Mouse (Mus musculus): ENCODE measurements around the gene Gm49380.

Gene Gm49380

DNA sequence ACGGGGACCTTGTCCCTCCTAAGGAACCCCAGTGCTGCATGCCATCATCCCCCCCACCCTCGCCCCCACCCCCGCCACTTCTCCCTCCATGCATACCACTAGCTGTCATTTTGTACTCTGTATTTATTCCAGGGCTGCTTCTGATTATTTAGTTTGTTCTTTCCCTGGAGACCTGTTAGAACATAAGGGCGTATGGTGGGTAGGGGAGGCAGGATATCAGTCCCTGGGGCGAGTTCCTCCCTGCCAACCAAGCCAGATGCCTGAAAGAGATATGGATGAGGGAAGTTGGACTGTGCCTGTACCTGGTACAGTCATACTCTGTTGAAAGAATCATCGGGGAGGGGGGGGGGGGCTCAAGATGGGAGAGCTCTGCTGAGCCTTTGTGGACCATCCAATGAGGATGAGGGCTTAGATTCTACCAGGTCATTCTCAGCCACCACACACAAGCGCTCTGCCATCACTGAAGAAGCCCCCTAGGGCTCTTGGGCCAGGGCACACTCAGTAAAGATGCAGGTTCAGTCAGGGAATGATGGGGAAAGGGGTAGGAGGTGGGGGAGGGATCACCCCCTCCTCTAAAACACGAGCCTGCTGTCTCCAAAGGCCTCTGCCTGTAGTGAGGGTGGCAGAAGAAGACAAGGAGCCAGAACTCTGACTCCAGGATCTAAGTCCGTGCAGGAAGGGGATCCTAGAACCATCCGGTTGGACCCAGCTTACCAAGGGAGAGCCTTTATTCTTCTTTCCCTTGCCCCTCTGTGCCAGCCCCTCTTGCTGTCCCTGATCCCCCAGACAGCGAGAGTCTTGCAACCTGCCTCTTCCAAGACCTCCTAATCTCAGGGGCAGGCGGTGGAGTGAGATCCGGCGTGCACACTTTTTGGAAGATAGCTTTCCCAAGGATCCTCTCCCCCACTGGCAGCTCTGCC lies 65.5 kb downstream of the Gm49380 start:
- no peak for DNase-seq (ENCODE audit: low read depth, low spot score)

DNA sequence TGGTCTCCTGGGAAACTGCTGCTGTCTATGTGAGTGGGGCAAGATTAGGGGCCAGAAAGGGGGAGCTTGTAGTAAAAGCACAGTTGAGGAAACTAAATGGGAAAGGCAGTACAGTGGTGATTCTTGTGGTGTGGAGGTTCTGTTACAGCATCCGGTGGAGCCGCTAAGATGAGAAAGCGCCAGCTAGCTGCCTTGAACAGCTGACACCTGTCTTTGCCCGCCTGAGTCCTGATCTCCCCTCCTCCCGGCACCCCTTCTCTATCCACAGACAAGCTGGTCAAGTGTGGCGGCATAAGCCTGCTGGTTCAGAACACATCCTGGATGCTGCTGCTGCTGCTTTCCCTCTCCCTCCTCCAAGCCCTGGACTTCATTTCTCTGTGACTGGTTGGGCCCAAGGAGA lies 66.2 kb downstream of the Gm49380 start:
- DNase-seq (ENCODE audit: low read depth, low spot score) = no peak

DNA sequence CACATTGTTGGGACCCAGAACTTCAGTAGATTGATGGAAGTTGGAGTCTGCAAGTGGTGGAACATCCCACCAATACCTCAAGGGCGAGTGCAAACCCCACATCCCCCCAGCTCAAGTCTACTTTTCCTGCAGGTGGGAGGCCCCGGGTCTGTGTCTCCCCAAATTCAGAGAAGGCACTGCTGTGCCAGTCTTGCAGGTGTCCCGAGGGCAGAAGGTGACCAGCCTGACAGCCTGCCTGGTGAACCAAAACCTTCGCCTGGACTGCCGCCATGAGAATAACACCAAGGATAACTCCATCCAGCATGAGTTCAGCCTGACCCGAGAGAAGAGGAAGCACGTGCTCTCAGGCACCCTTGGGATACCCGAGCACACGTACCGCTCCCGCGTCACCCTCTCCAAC lies 66.9 kb downstream of the Gm49380 start:
- DNase-seq (ENCODE audit: low read depth, low spot score) = no peak

DNA sequence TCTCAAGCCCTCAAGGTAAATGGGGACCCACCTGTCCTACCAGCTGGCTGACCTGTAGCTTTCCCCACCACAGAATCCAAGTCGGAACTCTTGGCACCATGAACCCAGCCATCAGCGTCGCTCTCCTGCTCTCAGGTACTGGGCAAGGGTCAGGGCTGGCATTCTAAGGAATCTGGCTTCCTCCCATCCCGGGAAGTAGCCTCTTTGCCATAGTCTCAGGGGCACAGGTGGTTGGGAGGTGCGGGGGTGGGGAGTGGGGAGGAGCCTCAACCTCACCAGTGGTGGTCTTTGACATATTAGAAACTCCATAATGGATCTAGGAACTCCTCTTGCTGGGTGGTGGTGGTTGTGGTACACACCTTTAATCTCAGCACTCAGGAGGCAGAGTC lies 67.4 kb downstream of the Gm49380 start:
- DNase-seq (ENCODE audit: low read depth, low spot score) = no peak

DNA sequence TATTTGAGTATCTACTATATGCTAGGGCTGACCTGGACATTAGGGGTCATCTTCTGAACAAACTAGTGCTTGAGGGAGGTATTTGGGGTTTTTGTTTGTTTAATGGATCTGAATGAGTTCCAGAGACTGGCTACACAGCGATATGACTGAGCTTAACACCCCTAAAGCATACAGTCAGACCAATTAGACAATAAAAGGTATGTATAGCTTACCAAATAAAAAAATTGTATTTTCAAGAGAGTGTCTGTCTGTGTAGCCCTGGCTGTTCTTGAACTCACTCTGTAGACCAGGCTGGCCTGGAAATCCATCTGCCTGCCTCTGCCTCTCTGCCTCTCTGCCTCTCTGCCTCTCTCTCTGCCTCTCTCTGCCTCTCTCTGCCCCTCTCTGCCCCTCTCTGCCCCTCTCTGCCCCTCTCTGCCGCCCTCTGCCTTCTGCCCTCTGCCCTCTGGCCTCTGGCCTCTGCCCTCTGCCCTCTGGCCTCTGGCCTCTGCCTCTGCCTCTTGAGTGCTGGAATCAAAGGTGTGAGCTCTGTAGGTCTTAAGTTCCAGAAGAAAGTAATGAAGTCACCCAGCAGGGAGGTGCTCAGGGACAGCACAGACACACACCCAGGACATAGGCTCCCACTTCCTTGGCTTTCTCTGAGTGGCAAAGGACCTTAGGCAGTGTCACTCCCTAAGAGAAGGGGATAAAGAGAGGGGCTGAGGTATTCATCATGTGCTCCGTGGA lies 68.0 kb downstream of the Gm49380 start:
- no peak for DNase-seq (ENCODE audit: low read depth, low spot score)

DNA sequence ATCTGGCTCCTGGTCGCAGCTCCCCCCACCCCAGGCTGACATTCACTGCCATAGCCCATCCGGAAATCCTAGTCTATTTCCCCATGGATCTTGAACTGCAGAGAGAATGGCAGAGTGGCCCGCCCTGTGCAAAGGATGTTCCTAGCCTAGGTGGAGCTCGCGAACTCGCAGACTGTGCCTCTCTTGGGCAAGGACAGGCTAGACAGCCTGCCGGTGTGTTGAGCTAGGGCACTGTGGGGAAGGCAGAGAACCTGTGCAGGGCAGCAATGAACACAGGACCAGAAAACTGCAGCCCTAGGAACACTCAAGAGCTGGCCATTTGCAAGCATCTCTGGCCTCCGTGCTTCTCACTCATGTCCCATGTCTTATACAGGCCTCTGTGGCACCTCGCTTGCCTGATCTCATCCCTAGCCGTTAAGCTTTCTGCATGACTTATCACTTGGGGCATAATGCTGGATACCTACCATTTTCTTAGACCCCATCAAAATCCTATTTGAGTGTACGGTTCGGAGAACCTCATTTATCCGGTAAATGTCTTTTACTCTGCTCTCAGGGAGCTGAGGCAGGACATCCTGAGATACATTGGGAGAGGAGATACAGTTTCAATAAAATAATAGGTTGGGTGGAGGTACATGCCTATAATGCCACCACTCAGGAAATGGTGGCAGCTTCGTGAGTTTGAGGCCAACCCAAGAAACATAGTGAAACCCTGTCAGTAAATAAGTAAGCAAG lies 68.7 kb downstream of the Gm49380 start:
- DNase-seq (ENCODE audit: low read depth, low spot score) = no peak

DNA sequence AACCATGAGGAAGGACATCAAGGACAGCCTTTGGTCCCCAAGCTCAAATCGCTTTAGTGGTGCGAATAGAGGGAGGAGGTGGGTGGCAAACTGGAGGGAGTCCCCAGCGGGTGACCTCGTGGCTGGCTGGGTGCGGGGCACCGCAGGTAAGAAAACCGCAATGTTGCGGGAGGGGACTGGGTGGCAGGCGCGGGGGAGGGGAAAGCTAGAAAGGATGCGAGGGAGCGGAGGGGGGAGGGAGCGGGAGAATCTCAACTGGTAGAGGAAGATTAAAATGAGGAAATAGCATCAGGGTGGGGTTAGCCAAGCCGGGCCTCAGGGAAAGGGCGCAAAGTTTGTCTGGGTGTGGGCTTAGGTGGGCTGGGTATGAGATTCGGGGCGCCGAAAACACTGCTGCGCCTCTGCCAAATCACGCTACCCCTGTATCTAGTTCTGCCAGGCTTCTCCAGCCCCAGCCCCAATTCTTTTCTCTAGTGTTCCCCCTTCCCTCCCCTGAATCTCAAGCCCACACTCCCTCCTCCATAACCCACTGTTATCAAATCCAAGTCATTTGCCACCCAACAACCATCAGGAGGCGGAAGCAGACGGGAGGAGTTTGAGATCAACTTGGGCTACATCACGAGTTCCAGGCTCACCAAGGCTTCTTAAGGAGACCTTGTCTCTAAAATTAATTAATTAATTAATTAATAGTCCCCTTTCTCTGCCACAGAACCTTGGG lies 69.4 kb downstream of the Gm49380 start:
- no peak for DNase-seq (ENCODE audit: low read depth, low spot score)

DNA sequence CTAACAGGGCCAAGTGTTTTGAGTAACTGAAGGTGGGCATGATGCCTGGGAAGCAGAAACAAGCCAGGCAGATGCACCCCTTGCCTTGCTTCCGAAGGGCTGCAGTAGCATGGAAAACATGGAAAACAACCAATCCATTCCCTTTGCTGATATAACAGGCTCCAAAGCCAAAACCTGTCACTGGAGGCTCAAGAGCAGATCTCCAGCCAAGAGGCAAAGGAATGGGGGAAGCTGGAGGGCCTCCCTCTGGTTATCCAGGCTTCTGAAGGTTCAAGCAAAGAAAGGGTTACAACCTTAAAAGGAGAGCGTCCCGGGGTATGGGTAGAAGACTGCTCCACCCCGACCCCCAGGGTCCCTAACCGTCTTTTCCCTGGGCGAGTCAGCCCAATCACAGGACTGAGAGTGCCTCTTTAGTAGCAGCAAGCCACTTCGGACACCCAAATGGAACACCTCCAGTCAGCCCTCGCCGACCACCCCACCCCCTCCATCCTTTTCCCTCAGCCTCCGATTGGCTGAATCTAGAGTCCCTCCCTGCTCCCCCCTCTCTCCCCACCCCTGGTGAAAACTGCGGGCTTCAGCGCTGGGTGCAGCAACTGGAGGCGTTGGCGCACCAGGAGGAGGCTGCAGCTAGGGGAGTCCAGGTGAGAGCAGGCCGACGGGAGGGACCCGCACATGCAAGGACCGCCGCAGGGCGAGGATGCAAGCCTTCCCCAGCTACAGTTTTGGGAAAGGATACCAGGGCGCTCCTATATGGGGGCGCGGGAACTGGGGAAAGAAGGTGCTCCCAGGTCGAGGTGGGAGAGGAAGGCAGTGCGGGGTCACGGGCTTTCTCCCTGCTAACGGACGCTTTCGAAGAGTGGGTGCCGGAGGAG lies 70.2 kb downstream of the Gm49380 start, which contains the start of gene Thy1:
Gene Thy1, plus strand, starts transcription at position 549 of the 872 bp plus-strand sequence.
- DNase-seq (ENCODE audit: low read depth, low spot score) = peak; percentile 43

DNA sequence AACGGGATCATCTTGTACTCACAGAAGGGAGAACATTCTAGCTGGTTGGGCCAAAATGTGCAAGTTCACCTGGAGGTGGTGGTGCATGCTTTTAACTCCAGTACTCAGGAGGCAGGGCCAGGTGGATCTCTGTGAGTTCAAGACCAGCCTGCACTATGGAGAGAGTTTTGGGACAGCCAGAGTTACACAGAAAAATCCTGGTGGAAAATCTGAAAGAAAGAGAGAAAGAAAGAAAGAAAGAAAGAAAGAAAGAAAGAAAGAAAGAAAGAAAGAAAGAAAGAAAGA lies 71.0 kb downstream of the Gm49380 start:
- DNase-seq (ENCODE audit: low read depth, low spot score) = no peak

DNA sequence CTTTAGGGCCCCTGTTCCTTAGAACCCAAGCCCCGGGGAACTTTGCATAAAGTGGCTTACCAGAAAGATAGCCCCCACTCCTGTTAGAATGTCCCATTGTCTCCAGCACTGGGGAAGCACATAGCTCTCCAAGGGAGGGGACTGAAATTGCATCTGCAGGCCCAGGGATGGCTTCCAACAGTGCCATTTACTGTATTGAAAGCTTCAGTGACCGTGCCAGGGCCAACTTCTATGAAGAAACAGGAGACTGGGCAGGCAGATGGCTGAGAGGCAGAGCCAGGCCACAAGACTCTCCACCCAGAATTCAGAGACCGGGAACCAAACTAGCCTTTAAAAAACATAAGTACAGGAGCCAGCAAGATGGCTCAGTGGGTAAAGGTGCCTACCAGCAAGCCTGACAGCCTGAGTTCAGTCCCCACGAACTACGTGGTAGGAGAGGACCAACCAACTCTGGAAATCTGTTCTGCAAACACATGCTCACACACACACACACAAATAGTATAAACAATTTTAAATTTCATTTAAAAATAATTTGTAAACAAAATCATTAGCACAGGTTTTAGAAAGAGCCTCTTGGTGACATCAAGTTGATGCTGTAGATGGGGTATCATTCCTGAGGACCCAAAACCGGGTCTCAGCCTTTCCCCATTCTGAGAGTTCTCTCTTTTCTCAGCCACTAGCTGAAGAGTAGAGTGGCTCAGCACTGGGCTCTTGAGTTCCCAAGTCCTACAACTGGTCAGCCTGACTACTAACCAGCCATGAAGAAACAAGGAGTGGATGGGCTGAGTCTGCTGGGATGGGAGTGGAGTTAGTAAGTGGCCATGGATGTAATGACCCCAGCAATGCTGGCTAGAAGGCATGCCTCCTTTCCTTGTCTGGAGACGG lies 71.5 kb downstream of the Gm49380 start:
- no peak for DNase-seq (ENCODE audit: low read depth, low spot score)

DNA sequence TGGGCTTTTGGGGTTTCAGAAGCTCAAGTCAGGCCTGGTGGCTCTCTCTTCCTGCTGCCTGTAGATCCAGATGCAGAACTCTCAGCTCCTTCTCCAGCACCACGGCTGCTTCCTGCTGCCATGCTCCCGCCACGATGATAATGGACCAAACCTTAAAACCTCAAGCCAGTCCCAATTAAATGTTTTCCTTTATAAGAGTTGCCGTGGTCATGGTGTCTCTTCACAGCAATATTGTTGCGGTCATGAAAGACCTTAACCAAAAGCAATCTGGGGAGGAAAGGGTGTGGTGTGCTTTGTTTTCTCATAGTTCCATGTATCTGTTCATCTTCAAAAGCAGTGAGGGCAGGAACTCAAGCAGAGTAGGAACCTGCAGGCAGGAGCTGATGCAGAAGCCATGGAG lies 76.2 kb downstream of the Gm49380 start:
- no peak for DNase-seq (ENCODE audit: low read depth, low spot score)

DNA sequence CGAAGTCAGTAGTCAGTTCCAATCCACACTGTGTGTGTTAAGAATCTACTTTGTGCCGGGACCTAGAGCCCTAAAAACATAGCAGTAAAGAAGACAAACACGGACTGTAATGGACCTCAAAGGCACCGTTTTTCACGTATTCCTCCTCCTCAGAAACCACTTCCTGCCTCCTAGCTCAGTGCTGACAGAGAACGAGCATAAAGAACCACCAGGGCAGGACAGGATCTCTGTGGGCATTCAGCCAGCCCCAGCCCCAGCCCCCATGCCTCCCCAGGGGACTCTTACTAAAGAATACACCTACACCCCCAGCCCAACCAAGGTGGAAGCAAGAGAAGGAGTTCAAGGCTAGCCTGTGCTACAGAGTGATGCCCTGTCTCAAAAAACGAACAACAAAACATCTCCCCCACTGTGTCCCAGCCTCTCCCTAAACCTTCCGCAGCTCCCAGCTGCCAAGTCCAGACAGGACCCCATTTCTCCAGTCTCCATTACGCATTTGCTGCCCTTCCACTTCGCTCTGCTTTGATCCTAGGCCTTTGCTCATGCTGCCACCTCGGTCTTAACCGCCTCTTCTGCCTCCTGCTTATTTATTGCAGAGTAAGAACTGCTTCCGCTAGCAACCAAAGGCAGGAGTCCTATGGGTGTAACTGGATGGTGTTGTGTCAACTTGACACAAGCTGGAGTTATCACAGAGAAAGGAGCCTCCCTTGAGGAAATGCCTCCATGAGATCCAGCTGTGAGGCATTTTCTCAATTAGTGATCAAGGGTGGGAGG lies 79.2 kb downstream of the Gm49380 start:
- no peak for DNase-seq (ENCODE audit: low read depth, low spot score)

DNA sequence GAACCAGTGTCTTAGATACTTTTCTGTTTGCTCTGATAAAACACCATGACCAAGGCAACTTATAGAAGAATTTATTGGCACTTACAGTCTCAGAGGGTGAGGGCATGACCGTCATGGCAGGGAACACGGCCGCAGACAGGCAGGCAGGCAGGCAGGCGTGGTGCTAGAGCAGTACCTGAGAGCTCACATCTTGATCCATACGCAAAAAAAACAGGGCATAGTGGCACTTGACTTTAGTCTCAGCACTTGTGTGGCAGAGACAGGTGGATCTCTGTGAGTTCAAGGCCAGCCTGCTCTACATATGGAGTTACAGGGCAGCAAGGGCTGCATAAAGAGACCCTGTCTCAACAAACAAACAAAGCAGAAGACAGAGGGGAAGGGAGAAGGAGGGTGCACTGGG lies 80.0 kb downstream of the Gm49380 start:
- no peak for DNase-seq (ENCODE audit: low read depth, low spot score)

DNA sequence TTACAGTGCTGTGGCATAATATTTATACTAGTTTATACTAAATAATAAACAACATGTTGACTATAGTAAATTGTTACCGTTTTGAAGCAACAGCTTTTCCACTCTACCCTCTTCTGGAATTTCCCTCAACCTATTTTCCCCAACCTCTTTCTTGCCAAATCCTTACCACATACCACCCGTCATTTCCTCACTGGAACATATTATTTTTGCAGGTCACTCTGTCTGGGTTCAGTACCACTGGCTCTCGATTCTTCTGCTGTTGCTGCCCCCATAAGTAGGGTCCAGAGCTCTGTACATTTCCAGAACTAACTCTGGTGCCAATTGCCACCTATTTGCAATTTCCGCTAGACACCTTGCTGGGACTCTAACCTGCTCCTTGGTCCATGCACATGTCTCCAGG lies 81.4 kb downstream of the Gm49380 start:
- no peak for DNase-seq (ENCODE audit: low read depth, low spot score)

DNA sequence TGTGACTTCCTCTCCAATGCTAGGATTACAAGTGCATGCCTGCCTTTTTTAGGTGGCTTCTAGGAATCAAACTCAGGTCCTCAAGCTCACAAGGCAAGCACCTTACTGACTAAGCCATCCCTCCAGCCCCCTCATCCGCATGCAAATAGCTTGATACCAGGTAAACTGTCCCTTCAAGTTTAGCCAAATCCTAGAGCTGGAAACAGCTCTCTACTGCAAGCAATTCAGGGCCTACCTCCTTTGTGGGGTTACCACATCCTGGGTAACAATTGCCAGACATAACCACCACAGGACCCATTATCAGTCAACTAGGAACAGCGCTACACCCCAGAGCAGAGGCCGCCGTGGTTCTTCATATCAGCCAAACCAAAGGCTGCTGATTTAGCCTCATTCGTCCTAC lies 82.2 kb downstream of the Gm49380 start:
- no peak for DNase-seq (ENCODE audit: low read depth, low spot score)

DNA sequence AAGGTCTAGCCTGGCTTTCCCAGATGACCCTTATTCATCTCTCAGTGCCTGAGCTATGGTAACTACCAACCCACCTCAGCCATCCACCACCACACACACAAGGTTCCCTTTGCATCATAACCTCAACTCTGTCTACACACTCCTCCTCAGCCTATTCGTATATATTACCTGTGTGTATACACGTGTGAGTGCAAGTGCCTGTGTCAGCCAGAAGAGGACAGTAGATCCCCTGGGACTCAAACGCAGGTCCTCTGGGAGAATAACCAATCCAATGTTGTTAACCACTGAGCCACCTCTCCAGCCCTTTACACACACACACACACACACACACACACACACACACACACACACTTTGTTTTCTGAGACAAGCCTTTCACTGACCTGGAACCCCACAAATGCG lies 82.7 kb downstream of the Gm49380 start:
- no peak for DNase-seq (ENCODE audit: low read depth, low spot score)

DNA sequence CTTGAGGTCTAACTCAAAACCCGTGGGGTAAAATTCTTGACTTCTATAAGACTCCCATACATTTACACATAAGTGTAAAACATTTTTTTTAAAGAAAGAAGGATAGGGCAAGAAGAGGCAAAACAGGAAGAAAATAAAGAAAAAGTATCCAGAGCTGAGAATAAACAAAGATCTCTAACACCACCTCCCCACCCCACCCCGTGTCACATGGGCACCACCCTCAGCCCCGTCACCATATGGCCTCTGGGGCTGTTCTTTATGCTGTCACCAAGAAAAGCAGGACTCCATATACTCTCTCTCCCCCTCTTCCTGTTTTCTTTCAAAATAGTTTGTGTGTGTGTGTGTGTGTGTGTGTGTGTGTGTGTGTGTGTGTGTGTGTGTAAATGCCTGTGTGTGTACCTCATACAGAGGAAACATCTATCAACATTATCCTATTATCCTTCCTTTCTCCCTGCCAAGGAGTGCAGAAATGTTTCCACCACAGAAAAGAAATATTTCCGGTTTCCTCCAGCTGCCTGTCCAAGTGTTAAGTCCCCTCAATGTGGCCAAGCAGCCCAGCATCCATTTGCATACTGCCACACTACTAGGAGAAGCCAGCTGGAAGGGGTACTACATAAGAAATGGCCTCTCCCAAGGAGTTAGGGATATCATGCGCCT lies 83.6 kb downstream of the Gm49380 start:
- DNase-seq (ENCODE audit: low read depth, low spot score) = no peak

DNA sequence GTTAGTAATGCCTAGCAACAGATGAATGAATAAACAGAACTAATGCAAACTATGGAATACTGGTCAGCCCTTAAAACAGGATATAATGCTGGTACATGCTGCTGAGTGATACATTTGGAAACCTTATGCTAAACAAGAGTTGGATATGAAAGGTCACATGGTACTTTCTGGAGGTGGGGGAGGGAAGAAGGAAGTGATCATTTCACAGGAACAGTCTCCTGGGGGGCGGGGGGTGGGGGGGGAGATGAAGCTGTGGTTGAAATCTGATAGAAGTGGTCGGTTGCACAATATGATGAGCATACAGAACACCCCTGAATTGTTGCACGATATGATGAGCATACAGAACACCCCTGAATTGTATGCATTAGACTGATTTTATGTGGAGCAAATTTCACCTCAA lies 89.2 kb downstream of the Gm49380 start:
- DNase-seq (ENCODE audit: low read depth, low spot score) = no peak

Data from brain, embryonic 18.5 days (tissue).